Mouse (Mus musculus) brown adipose tissue, adult 24 weeks (tissue): ENCODE measurements around the gene Dnpep. TPM values are rescaled to one million over a fixed set of nuclear protein-coding genes. Genes with fewer than 3 reads are reported as not detected.

ENCODE experiments used
- H3K27ac ChIP-seq: fragments of 200-500 bp; replicated peaks from 2 replicates; pipeline ENCODE4 v1.5.1; 2012; ENCODE audit warnings: low read depth, mild to moderate bottlenecking, low read length
- H3K4me1 ChIP-seq: fragments of 200-500 bp; 2 replicates; pipeline ENCODE4 v1.6.1; 2012; ENCODE audit warnings: low read length, mixed read lengths; ENCODE audit not compliant: control insufficient read depth, insufficient read depth, insufficient read length
- H3K4me3 ChIP-seq: fragments of 200-500 bp; 2 replicates; pipeline ENCODE4 v1.5.1; 2012; ENCODE audit warnings: low read depth, mild to moderate bottlenecking, low read length, moderate library complexity; ENCODE audit not compliant: insufficient read depth
- polyA plus RNA-seq: library from polyadenylated mRNA; stranded (reverse); fragments of >200 nt; gene quantifications from 2 replicates; pipeline ENCODE4 v1.2.4, GENCODE M21; 2012; ENCODE audit not compliant: missing spikeins, insufficient read depth, insufficient read length

Gene Dnpep
- polyA plus RNA-seq: 72.6 and 86.4 TPM in 2 replicates

DNA sequence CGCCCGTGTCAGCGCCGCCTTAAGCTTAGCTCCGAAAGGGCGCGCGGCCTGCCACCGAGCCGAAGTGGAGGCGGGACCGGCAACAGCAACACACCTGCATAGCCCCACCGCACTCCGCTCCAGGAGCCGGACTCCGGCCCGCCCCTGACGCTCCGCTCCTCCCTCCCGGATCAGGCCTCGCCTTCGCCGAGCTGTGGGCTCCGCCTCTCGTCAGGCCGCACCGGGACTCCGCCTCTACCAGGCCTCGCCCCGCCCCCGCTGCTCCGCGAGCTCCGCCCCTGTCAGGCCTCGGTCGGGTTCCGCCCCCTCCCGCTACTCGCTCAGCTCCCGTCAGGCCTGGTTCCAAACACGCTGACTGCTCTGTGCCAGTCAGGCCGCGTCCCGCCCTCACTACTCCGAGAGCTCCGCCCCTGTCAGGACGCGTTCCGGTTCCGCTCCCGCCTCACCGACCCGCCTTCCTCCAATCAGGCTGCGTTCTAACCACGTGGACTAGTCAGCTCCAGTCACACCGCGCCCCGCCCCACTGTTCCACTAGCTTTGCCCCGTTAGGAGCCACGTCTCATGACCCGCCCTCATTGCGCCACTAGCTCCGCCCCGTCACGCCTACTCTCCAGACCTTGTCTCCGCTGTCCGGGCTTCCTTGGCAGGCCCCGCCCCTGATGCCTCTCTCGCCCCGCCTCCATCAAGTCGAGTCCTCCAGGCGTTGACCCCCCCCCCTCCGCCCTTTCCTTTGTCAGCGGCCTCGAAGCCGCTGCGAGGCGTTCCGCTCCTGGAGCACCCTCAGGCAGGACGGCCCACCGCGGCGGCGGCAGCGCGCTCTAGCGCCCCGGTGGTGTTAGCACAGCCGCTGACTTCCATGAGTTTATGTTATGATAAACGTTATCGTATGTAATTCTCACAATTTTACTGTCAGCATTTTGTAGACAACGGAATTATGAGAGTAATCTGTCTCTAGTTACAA is at the start of gene Dnpep:
Gene Dnpep, minus strand, starts transcription at position 750 of the 961 bp plus-strand sequence.
- Histone ChIP-seq H3K4me3 (peak within 1 kb of the TSS; percentile 77), H3K4me1 (no peaks in the 10 kb centered on the region), H3K27ac (peak within 1 kb of the TSS; percentile 87)

DNA sequence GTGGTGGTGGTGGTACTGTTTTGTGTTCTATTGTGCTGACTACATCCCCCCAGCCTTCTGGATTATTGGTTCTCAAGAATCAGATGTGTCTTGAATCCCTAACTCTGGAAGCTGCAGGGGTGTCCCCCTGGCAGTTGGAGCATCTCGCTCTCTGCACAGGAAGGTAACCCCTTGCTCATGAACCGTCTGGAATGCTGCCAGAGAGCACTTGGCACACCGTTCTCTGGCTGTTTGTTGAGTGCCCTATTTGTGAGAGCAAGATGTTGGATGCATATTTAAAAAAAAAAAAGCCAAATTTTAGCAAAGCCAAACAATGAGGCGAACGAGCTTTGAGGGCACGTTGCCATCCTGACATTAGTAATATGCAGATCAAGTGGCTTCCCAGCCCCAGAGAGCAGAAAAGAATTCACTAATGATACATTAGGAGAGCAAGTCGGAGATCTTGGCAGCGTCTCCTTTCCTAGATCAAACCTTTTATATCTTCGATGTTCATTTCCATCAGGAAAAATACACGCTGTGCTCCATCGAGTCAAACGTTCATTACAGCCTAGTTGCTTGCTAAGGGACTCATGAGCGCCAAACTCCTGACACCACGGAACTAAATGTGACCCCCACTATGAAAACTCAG is 47.8 kb upstream of the Dnpep start:
- H3K27ac ChIP-seq: no peak overlapping the region
- no peak overlapping the region for H3K4me3 ChIP-seq

GRCm38 (mm10) chr1:75363868-75364267 is 46.1 kb upstream of the Dnpep start:
- Histone ChIP-seq H3K27ac (no peak overlapping the region), H3K4me1 (no peaks in the 10 kb centered on the region; the same call in 1 of the 2 replicates), H3K4me3 (no peak overlapping the region)

More for the DNA sequence above, 47.8 kb upstream of the Dnpep start:
- H3K4me1 ChIP-seq: no peaks in the 10 kb centered on the region; the same call in 1 of the 2 replicates

DNA sequence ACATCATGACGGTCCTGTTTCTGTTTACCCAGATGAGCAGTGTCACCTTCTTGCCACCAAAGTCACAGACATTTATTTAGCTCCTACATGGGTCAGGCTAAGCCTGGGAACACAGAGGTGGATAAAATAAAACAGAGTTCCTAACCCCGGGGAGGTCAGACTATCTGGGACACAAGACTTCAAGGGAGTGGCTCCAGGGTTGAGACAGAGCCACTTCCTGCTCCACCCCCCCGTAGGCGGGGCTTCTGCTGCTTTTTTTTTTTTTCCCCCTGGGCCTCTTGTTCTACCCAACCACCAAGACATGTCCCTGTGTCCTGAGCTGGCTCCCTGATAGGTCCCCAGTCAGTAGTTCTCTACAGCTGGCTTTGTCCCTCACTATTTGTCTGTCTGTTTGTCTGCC is 44.0 kb upstream of the Dnpep start:
- H3K4me1 ChIP-seq: peaks cover 2% of the 10 kb centered on the region; the same call in 1 of the 2 replicates

DNA sequence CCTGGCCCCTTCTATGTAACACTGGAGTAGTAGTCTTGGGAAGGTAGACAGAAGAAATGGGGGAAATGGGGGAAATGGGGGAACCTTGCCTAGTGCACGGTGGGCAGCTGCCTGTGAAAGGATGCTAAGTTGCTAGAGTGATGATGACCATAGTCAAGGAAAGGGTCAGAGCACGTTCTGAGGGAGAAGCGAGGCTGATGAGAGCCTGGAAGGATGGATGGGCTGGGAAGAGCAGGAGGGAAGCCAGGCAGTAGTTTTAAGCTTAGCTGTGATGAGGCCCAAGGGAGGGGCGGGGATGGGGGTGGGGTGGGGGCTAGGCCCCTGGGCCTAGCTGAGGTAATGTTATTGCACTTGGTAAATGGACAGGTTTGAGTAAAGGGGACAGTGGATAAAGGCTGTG is 43.3 kb upstream of the Dnpep start:
- Histone ChIP-seq H3K4me3 (no peak overlapping the region), H3K27ac (peak overlapping the region; percentile 75), H3K4me1 (peaks cover 2% of the 10 kb centered on the region; the same call in 1 of the 2 replicates)

More for the DNA sequence above, 44.0 kb upstream of the Dnpep start:
- Histone ChIP-seq H3K27ac (peak overlapping the region; percentile 81), H3K4me3 (peak overlapping the region; percentile 43)

DNA sequence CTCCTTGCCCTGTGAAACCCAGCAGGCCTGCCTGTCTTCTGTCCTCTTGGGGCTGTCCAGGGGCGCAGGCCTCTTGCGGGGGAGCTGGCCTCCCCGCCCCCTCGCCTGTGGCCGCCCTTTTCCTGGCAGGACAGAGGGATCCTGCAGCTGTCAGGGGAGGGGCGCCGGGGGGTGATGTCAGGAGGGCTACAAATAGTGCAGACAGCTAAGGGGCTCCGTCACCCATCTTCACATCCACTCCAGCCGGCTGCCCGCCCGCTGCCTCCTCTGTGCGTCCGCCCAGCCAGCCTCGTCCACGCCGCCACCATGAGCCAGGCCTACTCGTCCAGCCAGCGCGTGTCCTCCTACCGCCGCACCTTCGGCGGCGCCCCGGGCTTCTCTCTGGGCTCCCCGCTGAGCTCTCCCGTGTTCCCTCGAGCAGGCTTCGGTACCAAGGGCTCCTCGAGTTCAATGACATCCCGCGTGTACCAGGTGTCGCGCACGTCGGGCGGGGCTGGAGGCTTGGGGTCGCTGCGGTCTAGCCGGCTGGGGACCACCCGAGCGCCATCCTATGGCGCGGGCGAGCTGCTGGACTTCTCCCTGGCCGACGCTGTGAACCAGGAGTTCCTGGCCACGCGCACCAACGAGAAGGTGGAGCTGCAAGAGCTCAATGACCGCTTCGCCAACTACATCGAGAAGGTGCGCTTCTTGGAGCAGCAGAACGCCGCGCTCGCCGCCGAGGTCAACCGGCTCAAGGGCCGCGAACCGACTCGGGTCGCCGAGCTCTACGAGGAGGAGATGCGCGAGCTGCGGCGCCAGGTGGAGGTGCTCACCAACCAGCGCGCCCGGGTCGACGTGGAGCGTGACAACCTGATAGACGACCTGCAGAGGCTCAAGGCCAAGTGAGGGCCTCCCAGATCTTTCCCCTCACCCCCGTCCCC is 42.6 kb upstream of the Dnpep start, which contains the start of gene Des:
Gene Des, plus strand, starts transcription at position 218 of the 920 bp plus-strand sequence.
- H3K4me1 ChIP-seq: peaks cover 2% of the 10 kb centered on the region; the same call in 1 of the 2 replicates
- H3K27ac ChIP-seq: no peak within 1 kb of the TSS
- H3K4me3 ChIP-seq: peak within 1 kb of the TSS; percentile 21; the same call in 1 of the 2 replicates

GRCm38 (mm10) chr1:75359346-75359745 is 41.6 kb upstream of the Dnpep start:
- H3K27ac ChIP-seq: no peak overlapping the region
- H3K4me3 ChIP-seq: no peak overlapping the region
- peaks cover 2% of the 10 kb centered on the region; the same call in 1 of the 2 replicates for H3K4me1 ChIP-seq

DNA sequence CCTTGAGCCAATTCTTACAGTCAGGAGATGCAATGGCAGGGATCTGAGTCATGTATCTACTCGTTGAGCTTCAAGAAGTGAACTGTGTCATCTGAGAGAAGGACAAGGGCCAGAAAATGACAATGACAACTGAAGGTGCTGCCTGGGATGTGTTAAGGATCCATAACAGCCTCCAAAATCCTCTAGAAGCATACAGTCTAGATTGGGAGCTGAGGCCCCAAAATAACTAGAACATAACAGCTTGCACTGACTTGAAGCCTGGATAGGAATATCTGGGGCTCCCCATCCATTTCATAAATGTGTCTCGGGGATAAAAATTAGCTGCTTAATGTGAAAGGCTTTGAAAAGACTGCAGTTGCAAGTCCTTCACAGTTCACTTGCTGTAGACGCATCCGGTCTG is 40.2 kb upstream of the Dnpep start:
- H3K27ac ChIP-seq: peak overlapping the region; percentile 66
- H3K4me3 ChIP-seq: no peak overlapping the region
- peaks cover 2% of the 10 kb centered on the region; the same call in 1 of the 2 replicates for H3K4me1 ChIP-seq

DNA sequence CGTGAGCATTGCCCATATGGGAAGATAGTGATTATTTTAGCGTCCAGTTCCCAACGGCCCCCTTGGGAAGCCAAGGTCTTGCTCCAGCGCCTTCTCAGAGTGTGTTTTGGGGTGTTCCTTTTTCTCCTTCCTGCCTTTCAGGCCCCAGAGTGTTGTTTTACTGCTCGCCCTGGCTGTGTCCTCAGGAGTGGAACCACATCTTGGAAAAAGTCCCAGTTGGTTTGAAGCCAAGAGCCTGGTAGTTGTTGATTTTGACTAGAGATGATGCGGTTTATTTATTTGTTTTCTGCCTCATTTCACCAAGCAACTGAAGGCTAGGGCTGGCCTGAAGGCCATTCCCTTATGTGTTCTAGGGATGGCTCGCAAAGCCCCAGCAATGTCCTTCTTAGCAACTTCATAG is 39.5 kb upstream of the Dnpep start:
- Histone ChIP-seq H3K27ac (peak overlapping the region; percentile 66), H3K4me1 (peaks cover 2% of the 10 kb centered on the region; the same call in 1 of the 2 replicates), H3K4me3 (no peak overlapping the region)

DNA sequence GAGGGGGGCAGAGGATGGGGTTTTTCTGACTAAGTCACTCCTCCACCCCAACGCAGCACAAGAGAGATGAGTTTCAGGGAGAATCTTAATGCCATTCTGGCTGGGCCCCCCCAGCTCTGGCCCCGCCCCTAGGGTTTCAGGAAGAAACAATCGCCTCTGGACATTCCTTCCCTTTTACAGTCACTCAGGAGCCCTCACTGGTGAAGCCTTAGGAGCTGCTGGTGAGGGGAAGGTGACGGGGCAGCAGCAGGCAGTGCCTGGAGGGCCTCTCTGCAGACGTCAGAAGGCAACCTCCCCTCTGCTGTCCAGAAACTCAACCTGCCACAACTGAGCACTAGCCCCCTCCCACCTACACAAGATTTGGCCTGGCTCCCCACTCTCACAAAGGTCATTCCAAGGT is 31.5 kb upstream of the Dnpep start:
- Histone ChIP-seq H3K27ac (no peak overlapping the region), H3K4me1 (no peaks in the 10 kb centered on the region), H3K4me3 (no peak overlapping the region)

DNA sequence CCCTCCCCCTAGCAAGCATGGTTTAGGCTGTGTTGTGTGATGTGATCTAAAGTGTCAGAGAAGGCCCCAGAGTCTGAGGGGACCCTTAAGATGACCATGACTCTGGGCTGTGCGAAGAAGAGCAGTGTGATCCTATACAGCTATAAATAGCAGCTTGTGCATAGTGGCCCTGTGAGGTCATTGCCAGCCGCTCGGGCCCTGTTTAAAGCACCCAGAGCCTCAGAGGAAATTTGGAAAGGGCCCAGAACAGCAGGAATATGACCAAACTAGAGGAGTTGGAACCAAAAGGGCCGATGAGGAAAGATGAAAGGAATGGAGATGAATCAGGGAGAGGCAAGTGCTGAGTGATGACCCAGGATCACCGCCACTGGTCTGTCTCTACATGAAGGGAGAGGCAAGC is 29.5 kb upstream of the Dnpep start:
- no peaks in the 10 kb centered on the region for H3K4me1 ChIP-seq
- no peak overlapping the region for H3K27ac ChIP-seq
- no peak overlapping the region for H3K4me3 ChIP-seq

GRCm38 (mm10) chr1:75345036-75345935 is 27.5 kb upstream of the Dnpep start:
- H3K27ac ChIP-seq: no peak overlapping the region
- no peaks in the 10 kb centered on the region for H3K4me1 ChIP-seq
- H3K4me3 ChIP-seq: no peak overlapping the region

GRCm38 (mm10) chr1:75344291-75345035 is 26.7 kb upstream of the Dnpep start:
- H3K4me3 ChIP-seq: no peak overlapping the region
- peak overlapping the region; percentile 36; the same call in 1 of the 2 replicates for H3K27ac ChIP-seq
- no peaks in the 10 kb centered on the region for H3K4me1 ChIP-seq
